Mouse (Mus musculus): ENCODE data around the gene Hivep3.

Gene Hivep3

DNA sequence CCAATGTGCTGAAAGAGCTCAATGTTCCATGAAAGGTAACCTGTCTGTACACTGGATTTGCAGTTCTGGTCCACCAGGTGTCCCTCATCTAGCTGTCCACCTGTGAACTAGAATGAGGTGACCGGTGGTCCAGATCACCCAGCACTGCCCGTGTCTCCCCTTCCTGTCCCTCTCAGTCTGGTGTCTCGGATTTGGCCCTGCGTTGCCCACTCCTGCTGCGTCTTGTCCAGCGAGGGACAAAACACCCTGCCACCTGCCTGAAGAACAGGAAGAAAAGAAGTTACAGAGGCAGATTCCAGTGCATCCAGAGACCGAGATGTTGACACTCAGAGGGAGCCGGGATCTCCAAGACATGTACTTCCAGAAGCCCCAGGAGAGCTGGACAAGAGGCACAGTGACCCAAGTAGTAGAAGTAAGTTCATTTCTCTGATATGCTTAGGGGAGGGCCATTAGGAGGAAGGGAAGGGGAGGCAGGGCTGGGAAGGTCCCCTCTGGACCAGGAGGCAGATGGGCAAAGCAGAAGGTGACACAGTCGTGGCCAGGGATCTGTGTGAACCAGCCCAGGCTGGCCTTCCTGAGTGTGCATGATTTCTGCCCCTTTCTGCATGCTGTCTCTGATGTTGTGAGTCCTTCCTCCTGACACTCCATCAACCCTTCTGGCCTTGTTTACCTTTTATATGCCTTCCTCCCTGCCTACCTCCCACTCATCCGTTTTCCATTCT is 138.4 kb downstream of the Hivep3 start:
- no peak for DNase-seq (ENCODE audit: low read depth, low spot score)

DNA sequence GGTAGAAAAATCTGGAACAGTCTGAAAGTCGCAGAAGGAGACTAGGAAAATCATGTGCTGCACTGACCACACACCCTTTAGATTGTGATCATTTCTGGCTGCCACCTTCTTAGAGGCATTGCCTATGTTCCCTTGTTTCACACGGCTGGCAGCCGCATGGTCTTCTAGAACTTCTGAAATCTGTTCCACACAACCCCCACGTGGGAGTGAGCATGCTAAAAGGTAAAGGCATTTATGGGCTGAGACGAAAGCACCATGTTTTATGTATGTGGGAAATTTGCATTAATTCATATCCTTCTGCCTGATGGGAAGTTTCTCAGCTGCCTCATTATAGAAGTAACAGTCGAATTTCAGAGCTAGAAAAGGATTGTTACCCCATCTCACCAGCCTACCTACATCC is 140.4 kb downstream of the Hivep3 start:
- no peak for DNase-seq (ENCODE audit: low read depth, low spot score)

DNA sequence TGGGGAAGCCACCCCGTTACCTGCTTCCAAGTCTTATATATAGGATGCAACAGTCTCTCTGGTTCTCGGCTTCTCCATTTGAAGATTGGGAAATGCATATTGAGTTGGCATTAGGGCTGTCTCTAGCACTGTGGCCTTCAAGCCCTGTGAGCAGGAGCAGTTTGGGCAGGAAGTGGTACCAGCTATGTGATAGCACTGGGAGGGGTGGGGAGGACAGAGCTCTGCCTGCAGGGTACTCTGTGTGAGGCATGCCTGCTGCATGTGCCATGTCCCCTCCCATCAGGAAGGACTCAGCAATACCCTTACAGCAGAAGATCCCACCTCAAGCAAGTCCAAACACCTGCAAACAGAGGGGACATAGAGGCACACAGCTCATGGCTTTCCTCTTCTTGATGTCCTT is 142.0 kb downstream of the Hivep3 start:
- DNase-seq (ENCODE audit: low read depth, low spot score): no peak

DNA sequence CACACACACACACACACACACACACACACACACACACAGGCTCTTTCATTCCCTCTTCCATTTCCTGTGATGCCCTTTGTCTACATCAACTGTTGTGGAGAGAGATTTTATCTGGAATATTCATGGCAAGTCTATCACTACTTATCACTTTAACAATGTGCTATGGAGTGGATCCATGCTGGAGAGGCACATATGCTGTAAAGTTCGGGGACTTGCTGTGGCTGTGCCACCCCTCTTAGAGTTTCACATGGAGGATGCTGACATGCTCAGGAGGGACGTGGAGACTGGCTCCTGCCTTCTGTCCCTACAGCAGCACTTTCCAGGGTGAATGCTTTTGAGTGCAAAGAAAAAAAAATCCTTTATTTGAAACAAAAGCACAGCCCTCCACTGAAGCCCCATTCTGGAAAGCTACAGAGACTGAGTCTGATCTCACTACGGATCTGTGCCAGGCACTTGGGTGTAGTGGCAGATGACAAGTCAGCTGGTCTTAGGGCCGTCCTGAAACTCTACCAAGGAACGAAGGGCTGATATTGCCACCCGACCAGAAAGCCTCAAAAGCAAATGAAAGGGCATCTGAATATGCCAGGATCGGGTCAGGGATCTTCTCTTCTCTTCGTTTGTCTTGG is 143.1 kb downstream of the Hivep3 start:
- no peak for DNase-seq (ENCODE audit: low read depth, low spot score)

DNA sequence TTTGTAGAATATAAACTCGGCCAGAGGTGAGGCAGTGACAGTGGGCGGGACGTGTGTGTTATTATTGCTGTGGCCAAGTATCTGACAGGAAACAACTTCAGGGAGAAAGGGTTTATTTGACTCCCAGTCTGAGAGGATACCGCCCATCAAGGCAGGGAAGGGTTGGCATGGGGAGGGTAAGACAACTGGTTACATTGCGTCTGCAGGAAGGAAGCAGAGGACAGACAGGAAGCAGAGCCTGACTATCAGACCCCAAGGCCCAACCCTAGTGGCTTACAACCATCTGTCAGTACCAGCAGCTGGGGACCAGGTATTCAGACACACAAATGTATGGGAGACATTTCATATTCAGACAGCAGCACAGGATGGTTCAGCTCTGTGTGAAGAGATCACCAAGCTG is 144.6 kb downstream of the Hivep3 start:
- no peak for DNase-seq (ENCODE audit: low read depth, low spot score)

DNA sequence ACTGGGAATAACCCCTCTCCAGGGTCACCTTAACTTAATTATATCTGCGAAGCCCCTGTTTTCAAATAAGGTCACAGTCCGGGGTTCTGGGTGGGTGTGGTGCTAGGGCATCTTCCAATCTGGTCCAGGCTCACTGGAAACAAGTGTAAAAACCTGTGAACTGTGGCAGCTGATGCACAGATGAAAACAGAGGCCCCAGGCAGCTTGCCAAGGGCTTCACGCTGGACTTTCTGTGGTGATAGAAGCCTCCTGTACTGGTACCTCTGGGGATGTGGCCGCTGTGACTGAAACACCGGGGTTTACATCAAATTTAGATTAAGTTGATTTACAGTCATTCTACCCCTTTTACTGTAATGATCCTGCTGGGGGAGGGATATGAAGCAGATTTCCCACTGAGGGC is 146.1 kb downstream of the Hivep3 start:
- no peak for DNase-seq (ENCODE audit: low read depth, low spot score)

DNA sequence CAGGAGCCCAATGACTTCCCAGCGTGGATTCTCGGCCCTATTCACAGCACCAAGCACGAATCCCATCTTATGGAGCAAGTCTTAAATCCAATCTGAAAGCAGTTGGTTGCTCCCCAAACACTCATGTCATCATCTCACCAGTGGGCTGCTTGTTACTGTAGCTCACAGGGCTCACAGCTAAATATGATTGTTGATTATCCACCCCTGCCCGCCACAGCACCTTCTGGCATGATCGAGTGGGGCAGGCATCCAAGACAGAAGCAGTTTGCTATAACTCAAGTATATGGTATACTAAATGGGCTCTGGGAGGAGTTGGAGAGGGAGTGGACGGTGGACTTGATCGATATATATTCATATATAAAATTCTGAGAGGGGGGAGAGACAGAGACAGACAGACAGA is 146.7 kb downstream of the Hivep3 start:
- no peak for DNase-seq (ENCODE audit: low read depth, low spot score)

DNA sequence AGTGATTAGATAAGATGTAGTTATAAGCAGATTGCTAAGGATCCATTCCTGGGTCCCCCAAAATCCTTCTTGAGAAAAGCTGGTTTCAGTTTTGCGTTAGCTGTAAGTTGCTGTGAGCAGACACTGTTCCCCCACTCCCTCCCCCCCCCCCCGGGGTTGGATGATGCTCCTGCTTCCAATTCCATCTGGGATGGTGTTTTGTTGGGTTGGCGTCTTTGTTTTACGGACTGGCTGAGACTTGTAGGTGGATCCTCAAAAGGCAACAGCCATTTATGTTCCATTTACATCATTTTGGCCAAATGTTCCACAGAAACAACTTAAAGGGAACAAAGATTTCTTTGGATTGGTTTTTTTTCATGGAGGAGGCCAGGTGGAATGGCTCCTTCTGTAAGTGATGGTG is 147.7 kb downstream of the Hivep3 start:
- DNase-seq (ENCODE audit: low read depth, low spot score): no peak

DNA sequence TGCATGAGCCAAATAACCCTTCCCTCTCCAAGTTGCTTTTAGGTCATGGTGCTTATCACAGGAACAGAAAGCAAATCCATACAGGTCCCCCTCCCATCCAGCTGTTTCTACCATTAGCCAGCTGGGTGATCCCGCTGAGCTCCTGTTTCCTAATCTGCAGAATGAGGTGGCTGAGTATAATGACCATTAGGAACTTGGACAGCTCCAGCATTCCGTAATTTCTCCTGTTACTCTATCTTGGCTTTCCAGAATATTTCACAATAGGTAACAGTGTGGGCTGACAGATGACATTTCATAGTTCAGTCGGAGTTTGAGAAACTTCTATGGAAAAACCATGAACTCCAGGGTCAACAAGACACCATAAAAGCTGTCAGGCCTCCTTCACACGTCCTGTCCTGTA is 148.8 kb downstream of the Hivep3 start:
- DNase-seq (ENCODE audit: low read depth, low spot score): no peak

DNA sequence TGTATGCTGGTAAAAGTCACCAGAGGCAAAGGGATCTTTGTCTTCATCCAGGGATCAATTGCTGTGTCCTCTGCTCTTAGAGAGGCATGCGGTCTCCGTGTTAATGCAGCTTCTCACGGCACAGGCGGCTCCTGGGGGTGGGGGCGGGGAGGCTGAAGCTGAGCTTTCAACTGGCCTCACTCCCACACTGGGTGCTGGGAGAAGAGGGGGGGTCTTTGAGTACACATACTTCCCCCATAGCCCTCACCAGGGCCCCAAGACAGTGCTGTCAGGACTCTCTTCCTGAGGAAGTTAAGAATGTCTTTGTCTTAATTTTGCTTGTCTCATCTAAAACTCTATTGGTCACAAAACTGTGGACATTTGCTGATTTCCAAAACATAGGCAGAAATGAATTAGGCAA is 149.2 kb downstream of the Hivep3 start:
- DNase-seq (ENCODE audit: low read depth, low spot score): no peak

DNA sequence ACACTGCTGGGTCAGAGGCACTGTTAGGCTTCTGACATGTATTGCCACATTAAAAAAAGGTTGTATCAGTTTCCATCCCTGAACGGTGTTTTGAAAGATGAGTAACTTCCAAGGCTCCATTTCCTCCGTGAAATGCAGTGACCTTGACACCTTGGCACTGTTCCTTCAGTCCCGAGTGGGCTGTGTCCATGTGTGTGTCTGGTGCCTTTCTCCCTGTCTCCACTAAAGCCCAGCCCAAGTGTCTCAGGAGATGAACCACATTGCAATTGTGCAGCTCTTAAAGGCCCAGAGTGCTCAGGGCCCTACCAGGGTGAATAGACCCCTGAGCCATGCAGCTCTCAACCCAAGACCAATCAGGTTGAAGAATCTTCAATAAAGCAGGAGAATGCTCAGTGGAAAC is 153.0 kb downstream of the Hivep3 start:
- no peak for DNase-seq (ENCODE audit: low read depth, low spot score)

DNA sequence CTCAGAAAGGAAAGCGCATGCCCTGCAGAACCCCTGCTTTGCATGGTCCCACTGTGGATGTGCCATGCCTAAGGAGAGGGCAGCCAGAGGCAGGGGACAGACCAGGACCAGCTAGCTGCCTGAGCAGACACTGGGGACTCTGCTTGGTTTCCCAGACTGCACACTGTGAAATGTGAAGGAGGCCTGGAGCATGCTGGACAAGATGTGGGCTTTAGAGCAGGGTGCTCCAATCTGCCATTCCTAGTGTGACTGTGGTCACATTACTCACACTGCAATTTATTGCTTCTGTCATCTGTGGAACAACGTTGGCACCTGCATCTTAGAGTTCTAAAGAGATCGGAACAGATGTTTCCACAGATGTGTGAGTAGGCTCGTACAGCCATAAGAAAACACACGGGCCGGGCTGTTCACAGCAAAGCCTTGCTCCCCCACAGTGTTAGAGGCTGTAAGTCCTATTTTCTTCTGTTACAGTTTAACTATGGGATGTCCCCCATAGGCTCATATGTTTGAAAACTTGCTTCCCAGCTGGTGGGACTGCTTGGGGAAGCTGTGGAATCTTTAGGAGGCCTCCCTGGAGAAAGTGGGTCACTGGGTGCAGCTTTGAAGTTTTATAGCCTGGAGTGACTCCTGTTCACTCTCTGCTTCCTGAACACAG is 154.1 kb downstream of the Hivep3 start:
- DNase-seq (ENCODE audit: low read depth, low spot score): no peak

DNA sequence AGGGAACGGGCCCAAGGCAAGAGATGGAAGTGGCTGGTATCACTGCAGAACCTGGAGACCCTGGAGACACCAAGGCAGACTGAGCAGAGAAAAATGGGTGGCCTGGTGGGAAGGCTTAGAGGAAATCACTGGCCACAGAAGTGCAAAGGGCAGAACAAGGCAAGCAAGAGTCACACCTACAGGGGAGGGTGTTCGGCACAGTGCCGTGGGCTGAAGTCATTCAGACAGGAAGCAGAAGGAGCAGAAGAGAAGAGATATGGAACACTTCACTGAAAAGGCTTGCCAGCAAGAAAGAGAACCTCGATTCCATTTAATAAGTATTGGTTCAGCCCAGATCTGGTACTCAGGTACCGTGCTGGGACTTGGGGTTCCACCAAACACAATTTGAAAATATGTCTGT is 156.2 kb downstream of the Hivep3 start:
- no peak for DNase-seq (ENCODE audit: low read depth, low spot score)

DNA sequence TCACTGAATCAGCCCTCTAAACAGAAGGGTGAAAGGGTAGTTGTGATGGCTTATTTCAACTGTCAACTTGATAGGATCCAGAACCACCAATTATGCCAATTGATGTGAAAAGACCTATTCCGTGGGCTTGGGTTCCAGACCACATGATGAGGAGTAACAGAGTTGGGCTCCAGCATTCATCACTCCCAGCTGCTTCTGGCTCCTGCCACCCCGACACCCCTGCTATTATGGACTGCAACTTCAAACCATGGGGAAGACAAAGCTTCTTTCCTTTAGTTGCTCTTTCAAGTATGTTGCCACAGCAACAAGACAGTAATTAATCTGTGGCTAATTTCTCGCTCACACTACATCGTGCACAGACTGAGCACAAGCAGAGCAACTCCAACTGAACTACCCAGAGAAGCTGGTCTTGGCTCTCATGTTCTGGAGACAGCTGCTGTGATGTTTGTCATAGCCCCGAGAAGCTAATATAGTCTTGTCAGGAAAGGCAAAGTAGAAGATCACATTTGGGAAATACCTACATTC is 159.7 kb downstream of the Hivep3 start:
- no peak for DNase-seq (ENCODE audit: low read depth, low spot score)

DNA sequence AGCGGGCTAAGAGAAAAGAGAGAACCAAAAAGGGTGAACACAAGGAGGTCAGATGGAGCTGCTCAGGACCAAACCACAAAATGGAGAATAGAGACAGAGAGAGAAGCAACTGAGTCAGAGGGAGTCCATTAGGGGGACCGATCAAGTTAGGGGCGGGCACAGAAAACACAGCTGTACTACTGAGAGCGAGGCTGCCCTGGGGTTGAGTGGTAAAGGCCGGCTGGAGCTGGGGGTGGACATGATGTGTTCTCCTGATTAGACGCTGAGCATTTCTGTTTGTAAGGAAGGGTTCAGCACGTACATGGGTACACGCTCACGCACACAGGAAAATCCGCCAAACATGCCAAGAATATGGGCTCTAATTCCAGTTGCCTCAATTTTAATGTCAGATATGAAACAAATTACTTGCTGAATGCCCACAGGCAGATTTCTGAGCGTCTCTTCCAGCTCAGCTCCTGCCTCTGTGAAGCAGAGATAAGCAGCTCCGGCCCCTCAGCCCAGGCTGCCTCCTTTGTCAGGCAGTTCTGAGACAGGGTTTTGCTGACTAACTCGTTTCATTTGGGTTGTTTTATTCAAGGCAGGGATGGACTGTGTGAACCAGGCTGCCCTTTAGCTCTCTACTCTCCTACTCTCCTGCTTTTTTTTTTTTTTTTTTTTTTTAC is 161.3 kb downstream of the Hivep3 start:
- no peak for DNase-seq (ENCODE audit: low read depth, low spot score)

DNA sequence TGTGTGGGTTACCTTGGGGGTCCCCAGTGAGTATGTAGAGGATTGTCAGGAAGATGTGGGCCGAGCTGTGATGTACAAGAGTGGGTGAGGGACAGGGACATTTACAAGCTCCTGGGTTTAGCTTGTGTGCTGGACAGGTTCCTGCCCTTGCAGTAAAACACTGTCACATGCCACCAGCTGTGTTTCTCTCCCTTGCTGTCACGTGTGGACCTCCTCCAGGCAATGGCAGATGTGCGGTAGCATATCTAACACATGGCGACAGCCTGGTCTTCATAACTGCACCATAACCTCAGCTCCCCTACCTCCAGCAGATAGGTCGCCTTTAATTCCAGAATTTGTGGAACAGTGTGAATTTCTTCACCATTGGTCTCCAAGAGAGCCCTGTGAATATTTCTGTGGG is 161.9 kb downstream of the Hivep3 start:
- no peak for DNase-seq (ENCODE audit: low read depth, low spot score)

DNA sequence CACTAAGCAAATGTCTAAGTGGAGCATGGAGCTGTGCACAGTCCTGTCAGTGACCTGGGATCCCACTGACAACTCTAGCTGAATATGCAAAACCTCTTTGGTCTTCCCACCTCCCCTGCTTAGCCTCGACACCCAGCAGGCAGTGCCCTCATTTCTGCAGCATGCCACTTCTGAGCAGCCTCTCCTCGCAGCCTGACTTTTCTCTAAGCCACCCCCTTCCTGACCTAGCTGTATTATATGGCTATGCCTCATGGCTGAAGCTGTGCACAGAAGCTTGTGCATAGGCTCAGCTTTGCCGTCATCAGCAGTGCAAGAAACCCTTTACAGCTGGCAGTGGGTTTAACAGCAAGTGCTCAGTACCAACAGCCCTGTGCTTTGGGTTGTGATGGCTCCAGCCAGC is 163.0 kb downstream of the Hivep3 start:
- no peak for DNase-seq (ENCODE audit: low read depth, low spot score)

DNA sequence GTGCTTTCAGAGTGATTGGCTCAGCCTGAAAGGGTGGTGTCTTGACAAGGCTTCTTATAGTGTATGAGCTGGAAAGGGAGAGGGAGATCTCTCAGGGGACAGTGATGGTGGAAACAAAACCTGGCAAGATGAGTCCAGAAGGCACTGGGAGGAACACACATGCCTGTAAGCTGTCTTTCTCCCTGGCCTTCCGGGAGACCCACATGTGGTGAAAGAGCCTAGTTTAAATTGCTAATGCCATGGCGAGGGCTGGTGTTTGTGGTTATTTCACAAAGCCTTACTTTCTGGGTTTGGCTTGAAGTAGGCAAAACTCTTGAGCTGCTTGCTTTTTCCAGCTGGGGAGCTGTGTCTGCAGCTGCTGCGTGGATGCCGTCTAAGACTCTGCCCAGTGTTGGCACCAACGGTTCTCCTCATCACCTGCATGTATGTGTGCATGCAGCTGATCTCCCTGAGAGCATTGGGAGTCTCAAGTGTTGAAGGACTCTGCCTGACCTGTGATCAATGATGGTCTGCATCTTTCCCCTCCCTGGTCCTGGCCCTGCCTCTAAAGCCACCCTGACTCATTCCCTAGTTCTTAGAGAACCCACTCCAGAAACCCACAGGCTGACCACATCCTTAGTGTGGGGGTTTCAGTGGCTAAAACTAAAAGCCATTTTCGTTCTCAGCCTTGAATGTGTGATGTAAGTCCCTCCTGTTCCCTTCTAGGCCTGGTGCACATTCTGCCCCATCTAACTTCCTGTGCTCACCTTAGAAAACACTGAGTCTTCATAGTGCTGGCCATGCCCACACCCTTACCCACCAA is 163.7 kb downstream of the Hivep3 start:
- DNase-seq (ENCODE audit: low read depth, low spot score): no peak

DNA sequence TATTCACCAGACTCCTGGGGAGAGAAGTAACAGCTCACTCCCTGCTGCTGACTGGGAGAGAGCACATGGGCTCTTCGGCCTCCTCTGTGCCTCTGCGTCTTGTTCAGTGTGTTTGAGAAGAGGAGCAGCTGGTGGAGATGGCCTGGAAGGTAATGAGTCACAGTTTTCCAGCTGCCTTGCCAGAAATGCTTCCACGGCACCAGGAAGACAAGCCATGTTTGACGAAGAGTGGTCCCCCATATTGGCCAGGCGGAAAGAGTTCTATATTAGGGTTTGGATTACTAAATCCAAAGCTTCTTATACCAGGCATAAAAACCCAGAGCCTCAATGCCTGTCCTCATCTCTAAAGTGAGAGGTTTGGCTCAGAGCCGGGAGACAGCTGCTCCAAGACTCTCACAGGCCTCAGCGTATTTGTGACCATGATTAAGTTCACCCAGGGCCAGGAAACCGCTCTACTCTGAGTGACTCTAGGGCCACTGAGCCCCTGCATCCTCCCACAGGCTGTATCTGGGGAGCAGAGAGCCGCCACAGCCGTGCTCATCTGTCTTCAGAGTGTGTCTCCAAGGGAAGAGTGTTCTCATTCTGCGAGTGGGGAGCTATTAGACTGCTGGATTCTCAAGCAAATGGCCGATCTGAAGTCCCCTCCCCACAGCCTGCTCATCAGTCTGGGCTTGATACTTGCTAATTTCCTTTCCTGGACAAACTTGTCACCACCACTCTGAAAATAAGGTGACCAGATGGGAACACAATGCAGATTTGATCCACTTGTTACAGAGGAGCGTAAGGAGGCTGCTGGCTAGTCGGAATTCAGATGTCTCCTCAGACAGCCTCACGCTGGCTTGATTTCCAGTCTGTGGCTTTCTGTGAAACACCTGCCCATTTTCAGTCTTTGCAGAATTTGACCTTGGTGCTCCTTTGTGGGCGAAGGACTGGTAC is 168.2 kb downstream of the Hivep3 start:
- no peak for DNase-seq (ENCODE audit: low read depth, low spot score)

DNA sequence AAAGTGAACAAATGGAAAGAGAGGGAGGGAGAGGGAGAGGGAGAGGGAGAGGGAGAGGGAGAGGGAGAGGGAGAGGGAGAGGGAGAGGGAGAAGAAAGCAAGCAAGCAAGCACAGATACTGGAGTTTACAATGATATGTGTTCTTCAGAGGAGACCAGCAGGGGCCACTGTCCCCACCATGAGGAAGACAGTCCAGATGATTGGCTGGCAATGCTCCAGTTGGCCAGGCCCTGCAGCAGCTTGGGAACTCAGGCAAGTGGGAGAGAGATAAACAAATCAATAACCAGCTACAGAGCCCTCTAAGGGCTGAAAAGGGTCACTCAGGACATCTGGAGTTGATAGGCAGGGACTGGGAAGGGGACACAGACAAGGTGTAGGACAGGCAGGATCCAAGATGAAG is 169.7 kb downstream of the Hivep3 start:
- DNase-seq (ENCODE audit: low read depth, low spot score): no peak

Measured in R1 (cell line).